Mouse (Mus musculus) spleen, adult 2 months (tissue): ENCODE data around the gene F2.

Experiments
- CTCF ChIP-seq: fragments of 200-500 bp; IDR thresholded peaks from 2 replicates; pipeline ENCODE4 v1.5.1; 2011; ENCODE audit warnings: mild to moderate bottlenecking, inconsistent platforms; ENCODE audit not compliant: insufficient read depth, insufficient read length, insufficient replicate concordance; ENCODE audit errors: extremely low read depth
- POLR2A ChIP-seq: fragments of 200-500 bp; IDR thresholded peaks from 2 replicates; pipeline ENCODE4 v1.6.1; 2011; ENCODE audit warnings: low read depth, low read length, inconsistent platforms

GRCm38 (mm10) chr2:91645354-91645753 lies 9.1 kb upstream of the F2 start:
- TF ChIP-seq POLR2A (no peak), CTCF (no peak)
